Mouse (Mus musculus): ENCODE data around the gene Dst. TPM values are rescaled to one million over a fixed set of nuclear protein-coding genes. Genes with fewer than 3 reads are reported as not detected.

Gene Dst
- polyA plus RNA-seq (2016; fragmentation: Nextera tagmentation; extraction: Ambion mirVana), result 15.0 and 16.2 TPM in 2 replicates

DNA sequence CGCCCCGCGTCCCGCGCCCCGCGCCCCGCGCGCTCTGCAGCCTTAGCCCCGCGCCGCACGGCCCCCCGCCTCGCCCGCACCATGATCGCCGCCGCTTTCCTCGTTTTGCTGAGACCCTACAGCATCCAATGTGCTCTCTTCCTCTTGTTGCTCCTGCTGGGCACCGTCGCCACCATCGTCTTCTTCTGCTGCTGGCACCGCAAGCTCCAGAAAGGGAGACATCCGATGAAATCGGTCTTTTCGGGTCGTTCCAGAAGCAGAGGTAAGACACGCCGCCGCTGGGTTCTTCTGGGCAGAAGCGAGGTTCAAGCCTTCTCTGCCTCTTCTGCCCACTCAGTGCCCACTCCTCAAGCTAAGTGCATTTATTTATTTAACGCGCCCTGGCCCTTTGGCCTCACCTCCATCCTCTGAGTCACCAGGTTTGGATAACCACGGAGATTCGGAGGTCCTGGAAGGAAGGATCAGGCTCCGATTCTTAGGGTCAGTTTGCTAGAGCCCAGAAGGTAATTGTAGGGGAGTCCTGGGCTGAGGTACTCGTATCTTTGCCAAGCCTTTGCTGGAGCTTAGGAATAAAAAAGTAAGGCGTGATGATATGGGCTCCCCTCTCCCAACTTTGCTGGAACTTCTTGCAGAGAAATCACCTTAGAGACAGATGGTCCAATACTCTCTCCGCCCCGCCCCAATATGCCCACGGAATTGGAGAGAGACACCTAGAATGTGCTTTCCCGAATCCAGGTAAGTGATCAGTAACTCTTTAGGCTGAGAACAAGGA is at the start of gene Dst:
Dst (plus strand) TSS at position 35 of the 772 bp plus-strand sequence.
- no peak for DNase-seq (ENCODE audit: low spot score)

DNA sequence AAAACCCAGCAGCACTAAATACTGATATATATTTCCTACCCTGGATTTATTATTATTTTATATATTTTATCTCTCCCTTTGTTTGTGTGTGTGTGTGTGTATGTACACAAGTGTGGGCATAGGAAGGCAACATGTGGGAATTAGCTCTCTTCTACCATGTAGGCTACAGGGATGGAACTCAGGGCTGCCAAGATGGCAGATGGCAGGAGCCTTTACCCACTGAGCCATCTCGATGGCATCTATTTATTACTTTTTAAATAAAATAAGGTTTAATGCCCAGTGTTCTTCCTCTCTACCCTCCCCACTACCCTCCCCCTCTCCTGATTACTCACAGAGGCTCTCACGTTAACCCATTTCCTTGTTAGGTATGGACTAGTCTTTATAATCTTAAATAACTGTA is 39.0 kb upstream of the Dst start:
- no peaks in the 10 kb centered on the region for H3K9me3 ChIP-seq
- no peak overlapping the region for H3K4me3 ChIP-seq
- H3K4me1 ChIP-seq, result no peaks in the 10 kb centered on the region
- no peaks in the 10 kb centered on the region for H3K36me3 ChIP-seq
- DNase-seq (ENCODE audit: low spot score), result no peak
- no peaks in the 10 kb centered on the region for H3K27me3 ChIP-seq (ENCODE audit: insufficient read depth, poor library complexity, severe bottlenecking)
- no peak overlapping the region for H3K27ac ChIP-seq
- 85% methylated on average over 2 of the region's 2 CpGs for WGBS

More for the DNA sequence above, at the start of gene Dst:
- H3K4me3 ChIP-seq, result peak within 1 kb of the TSS; percentile 79
- H3K4me1 ChIP-seq, result peaks cover 21% of the 10 kb centered on the region
- H3K27ac ChIP-seq, result peak within 1 kb of the TSS; percentile 92
- H3K36me3 ChIP-seq, result no peaks in the 10 kb centered on the region
- H3K27me3 ChIP-seq (ENCODE audit: insufficient read depth, poor library complexity, severe bottlenecking), result peaks cover 34% of the 10 kb centered on the region
- H3K9me3 ChIP-seq, result no peaks in the 10 kb centered on the region
- WGBS, result 4% methylated on average over 42 of the region's 44 CpGs

DNA sequence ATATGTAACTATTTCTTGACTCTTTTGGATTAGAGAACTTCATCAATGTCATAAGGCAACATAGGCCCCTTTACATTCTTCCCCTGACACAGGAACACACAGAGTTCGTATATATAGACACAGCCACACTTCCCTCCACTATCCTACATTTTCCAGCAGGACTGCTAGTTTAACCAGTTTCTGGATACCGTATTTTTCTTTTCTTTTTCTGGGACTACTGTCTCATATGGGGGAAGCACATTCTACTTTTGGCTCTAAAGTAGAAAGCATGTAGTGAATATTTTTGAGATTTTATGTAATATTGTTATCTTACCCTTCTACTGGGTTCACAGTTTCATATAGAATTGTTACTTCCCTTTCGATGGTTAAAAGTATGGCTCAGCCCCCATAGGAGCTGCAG is 38.6 kb upstream of the Dst start:
- H3K36me3 ChIP-seq, result no peaks in the 10 kb centered on the region
- no peaks in the 10 kb centered on the region for H3K9me3 ChIP-seq
- DNase-seq (ENCODE audit: low spot score), result no peak
- H3K4me1 ChIP-seq, result no peaks in the 10 kb centered on the region
- WGBS, result 84% methylated on average over 3 of the region's 3 CpGs
- no peak overlapping the region for H3K27ac ChIP-seq
- H3K27me3 ChIP-seq (ENCODE audit: insufficient read depth, poor library complexity, severe bottlenecking), result no peaks in the 10 kb centered on the region
- no peak overlapping the region for H3K4me3 ChIP-seq

DNA sequence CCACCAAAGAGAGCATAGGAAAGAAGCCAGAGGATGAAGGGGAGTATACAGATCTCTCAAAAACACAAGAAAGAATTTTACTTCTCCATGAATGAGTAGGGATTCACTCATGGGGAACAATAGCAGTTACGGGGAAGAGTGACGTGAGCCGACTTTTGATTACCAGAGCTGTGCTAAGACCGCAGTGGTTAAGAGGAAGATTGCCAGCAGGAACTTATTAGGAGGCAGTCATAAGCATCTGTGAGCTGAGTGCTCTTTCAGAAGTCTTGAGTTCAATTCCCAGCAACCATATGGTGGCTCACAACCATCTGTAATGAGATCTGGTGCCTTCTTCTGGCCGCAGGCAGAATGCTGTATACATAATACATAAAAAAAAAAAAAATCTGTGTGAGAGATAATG is 34.5 kb upstream of the Dst start:
- no peak overlapping the region for H3K27ac ChIP-seq
- DNase-seq (ENCODE audit: low spot score), result no peak
- H3K4me3 ChIP-seq, result no peak overlapping the region
- H3K27me3 ChIP-seq (ENCODE audit: insufficient read depth, poor library complexity, severe bottlenecking), result no peaks in the 10 kb centered on the region
- no peaks in the 10 kb centered on the region for H3K4me1 ChIP-seq
- no peaks in the 10 kb centered on the region for H3K9me3 ChIP-seq
- 89% methylated on average over 5 of the region's 5 CpGs for WGBS
- no peaks in the 10 kb centered on the region for H3K36me3 ChIP-seq

DNA sequence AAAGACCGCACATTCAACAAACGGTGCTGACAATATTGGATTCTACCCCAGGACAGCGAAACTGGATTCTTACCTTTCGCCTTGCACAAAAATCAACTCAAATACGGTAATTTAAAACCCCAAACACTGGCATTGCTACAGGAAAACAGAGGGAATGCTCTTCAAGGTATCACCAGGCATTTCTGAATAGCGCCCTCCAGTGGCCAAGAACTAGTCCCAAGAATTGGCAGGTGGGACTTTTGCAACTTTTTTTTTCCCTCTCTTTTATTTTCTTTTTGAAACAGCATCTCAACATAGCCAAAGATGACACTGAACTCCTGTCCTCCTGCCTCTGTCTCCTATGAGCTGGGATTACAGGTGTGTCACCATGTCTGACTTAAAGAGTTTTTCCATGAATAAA is 32.3 kb upstream of the Dst start:
- 44% methylated on average over 6 of the region's 6 CpGs for WGBS
- no peaks in the 10 kb centered on the region for H3K4me1 ChIP-seq
- H3K9me3 ChIP-seq, result no peaks in the 10 kb centered on the region
- no peaks in the 10 kb centered on the region for H3K27me3 ChIP-seq (ENCODE audit: insufficient read depth, poor library complexity, severe bottlenecking)
- no peak for DNase-seq (ENCODE audit: low spot score)
- no peak overlapping the region for H3K4me3 ChIP-seq
- H3K36me3 ChIP-seq, result no peaks in the 10 kb centered on the region
- H3K27ac ChIP-seq, result no peak overlapping the region

DNA sequence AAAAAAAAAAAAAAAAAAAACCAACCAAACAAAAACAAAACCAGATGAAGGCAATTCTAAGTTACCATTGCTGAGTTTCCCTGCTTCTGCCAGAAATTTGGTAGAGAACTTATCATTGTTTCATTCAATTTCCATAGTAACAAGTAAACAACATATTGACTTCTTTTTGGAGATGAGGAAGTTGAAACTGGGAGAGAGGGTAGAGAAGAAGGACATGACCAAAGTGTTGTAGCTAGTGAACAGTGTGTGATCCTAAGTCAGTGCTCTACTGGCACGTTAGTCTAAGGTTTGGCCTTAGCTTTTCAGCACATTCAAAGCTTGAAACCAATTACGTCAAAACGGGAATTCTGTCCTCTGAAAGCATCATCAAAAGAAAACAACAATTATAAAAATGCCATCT is 31.6 kb upstream of the Dst start:
- H3K27ac ChIP-seq, result no peak overlapping the region
- H3K27me3 ChIP-seq (ENCODE audit: insufficient read depth, poor library complexity, severe bottlenecking), result no peaks in the 10 kb centered on the region
- H3K4me3 ChIP-seq, result no peak overlapping the region
- H3K9me3 ChIP-seq, result no peaks in the 10 kb centered on the region
- DNase-seq (ENCODE audit: low spot score), result no peak
- no peaks in the 10 kb centered on the region for H3K36me3 ChIP-seq
- 81% methylated on average over 3 of the region's 3 CpGs for WGBS
- H3K4me1 ChIP-seq, result no peaks in the 10 kb centered on the region

DNA sequence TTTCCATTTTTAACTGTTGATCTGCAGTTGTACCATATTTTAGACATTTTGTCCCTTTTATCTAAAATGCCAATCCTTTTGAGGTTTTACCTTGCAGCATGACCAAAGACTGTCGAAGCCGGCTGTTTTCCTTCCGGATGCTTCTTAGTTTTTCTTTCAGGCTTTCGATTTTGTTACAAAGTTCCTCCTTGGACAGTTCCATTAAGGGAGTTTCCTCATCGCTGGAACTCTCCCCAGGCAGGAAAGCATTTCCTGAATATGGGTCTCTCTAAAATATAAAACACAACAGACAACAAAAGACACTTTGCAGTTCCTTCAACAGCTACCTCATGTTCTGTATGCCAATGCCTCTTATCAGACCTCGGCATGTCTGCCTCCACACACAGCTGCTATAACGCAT is 29.9 kb upstream of the Dst start:
- WGBS, result 78% methylated on average over 7 of the region's 7 CpGs
- no peak overlapping the region for H3K27ac ChIP-seq
- H3K9me3 ChIP-seq, result no peaks in the 10 kb centered on the region
- H3K36me3 ChIP-seq, result no peaks in the 10 kb centered on the region
- no peaks in the 10 kb centered on the region for H3K4me1 ChIP-seq
- no peak for DNase-seq (ENCODE audit: low spot score)
- H3K4me3 ChIP-seq, result no peak overlapping the region
- H3K27me3 ChIP-seq (ENCODE audit: insufficient read depth, poor library complexity, severe bottlenecking), result no peaks in the 10 kb centered on the region

DNA sequence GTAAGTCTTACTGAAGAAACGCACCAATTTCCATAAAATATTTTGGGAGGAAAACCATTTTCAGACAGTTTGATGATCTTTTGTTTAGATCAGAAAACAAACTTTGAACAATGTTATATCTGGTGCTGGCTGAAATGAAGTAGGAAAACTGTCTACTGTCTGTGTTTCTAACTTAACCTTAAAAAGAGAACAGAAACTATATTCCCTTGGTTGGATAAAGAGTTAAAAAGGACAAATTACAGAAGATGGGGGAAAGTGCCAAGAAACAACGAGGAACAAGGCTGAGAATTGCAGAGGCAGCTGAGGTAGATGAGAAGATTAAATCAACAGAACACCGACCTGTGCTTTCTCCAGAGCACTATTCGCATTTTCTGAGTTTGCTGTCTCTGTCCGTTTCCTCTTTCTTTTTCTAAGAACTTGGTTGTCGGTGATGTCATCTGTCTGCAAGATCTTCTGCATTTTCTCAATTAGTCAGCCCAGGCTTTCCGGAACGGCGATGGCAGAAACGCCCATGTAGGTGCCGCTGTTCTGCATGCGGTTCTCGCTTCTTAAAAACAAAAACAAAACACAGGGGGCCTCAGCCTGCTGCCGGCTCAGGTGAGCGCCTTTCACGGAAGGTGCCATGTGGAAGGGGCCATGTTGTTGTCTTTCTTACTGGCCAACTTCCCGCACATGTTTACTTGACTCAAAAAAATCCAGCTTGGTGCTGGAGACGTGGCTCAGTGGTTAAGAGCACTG is 24.8 kb upstream of the Dst start:
- WGBS, result 12% methylated on average over 18 of the region's 18 CpGs
- Histone ChIP-seq H3K4me3 (peak overlapping the region; percentile 27), H3K9me3 (no peaks in the 10 kb centered on the region), H3K27me3 (ENCODE audit: insufficient read depth, poor library complexity, severe bottlenecking) (no peaks in the 10 kb centered on the region), H3K4me1 (no peaks in the 10 kb centered on the region), H3K36me3 (no peaks in the 10 kb centered on the region), H3K27ac (no peak overlapping the region)
- DNase-seq (ENCODE audit: low spot score), result no peak

DNA sequence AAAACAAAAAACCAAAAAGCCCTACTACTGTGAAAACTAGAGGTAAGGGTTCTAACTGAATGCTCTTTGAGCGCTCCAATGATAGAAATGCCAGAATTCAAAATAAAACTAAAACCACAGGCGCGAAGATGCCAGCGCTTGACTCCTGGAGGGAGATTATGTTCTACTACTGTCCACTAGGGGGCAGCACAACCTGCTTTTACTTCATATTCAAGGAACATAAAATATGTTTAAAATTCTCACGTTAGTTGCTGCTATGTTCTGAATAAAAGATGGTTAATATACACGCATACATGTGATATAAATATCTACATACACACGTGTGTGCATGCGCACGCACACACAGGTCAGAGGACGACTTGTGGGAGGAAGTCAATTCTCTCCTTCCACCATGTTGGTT is 15.2 kb upstream of the Dst start:
- H3K4me1 ChIP-seq, result peaks cover 15% of the 10 kb centered on the region; the same call in 1 of the 2 replicates
- DNase-seq (ENCODE audit: low spot score), result no peak
- no peaks in the 10 kb centered on the region for H3K36me3 ChIP-seq
- 53% methylated on average over 10 of the region's 10 CpGs for WGBS
- H3K27ac ChIP-seq, result no peak overlapping the region
- no peaks in the 10 kb centered on the region for H3K9me3 ChIP-seq
- no peaks in the 10 kb centered on the region for H3K27me3 ChIP-seq (ENCODE audit: insufficient read depth, poor library complexity, severe bottlenecking)
- H3K4me3 ChIP-seq, result no peak overlapping the region

DNA sequence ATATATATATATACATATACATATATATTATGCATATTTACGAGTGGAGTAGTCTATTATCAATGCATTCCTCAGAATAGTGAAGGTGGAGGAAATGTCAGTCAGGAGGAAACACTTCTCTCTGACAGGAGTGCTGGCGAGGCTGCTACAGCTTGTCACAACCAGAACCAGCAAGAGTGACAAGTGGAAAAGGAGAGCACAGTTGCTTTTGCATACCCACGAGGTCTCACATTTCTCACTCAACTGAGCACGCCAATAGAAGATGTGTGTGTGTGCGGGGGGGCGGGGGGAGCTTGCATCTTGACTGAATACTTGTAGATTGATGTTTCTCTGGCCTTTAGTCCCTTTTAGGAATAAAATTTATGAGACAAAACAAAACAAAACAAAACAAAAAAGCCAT is 11.9 kb upstream of the Dst start:
- WGBS, result 48% methylated on average over 6 of the region's 6 CpGs
- DNase-seq (ENCODE audit: low spot score), result no peak
- Histone ChIP-seq H3K36me3 (no peaks in the 10 kb centered on the region), H3K4me3 (no peak overlapping the region), H3K27me3 (ENCODE audit: insufficient read depth, poor library complexity, severe bottlenecking) (no peaks in the 10 kb centered on the region), H3K9me3 (no peaks in the 10 kb centered on the region), H3K27ac (peak overlapping the region; percentile 33; the same call in 1 of the 2 replicates), H3K4me1 (peaks cover 15% of the 10 kb centered on the region)

DNA sequence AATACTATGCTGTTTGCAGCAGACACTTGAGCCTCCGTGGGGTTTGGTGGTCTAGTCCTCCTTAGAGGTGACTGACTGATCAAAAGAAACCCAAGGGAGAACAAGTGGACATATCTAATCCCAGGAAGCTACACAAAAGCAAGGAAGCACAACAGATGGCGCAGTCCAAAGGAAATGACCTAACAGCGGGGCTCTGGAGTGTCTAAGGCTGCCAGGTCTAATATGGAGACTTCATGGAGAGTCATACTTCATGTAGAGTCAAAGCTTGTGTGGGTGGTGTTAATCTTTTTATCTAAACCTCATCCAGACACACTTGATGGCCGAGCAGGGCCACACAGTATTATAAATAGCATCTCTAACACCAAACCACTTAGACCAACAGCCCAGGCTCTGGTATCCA is 11.4 kb upstream of the Dst start:
- H3K9me3 ChIP-seq, result no peaks in the 10 kb centered on the region
- H3K27ac ChIP-seq, result peak overlapping the region; percentile 33; the same call in 1 of the 2 replicates
- peaks cover 15% of the 10 kb centered on the region for H3K4me1 ChIP-seq
- DNase-seq (ENCODE audit: low spot score), result no peak
- 55% methylated on average over 4 of the region's 4 CpGs for WGBS
- no peaks in the 10 kb centered on the region for H3K36me3 ChIP-seq
- no peaks in the 10 kb centered on the region for H3K27me3 ChIP-seq (ENCODE audit: insufficient read depth, poor library complexity, severe bottlenecking)
- no peak overlapping the region for H3K4me3 ChIP-seq

DNA sequence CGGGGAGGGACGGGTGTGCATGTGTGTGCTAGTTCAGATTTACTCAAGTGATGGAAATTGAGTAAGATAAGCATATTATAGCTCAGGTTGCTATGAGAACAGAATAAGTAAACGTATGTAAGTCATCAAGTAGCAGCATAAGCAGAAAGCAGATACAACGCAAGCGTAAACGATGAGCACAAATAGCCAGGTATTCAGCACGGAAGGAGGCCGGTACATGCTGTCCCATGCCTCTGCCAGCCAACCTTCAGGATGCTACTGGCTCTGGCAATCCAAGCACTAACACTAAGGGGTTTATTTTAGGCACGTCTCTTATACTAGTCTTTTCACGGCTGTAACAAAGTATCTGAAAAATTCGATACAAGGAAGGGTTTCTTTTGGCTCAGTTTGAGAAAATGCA is 10.6 kb upstream of the Dst start:
- H3K9me3 ChIP-seq, result no peaks in the 10 kb centered on the region
- no peaks in the 10 kb centered on the region for H3K27me3 ChIP-seq (ENCODE audit: insufficient read depth, poor library complexity, severe bottlenecking)
- no peak overlapping the region for H3K4me3 ChIP-seq
- no peak for DNase-seq (ENCODE audit: low spot score)
- 83% methylated on average over 11 of the region's 11 CpGs for WGBS
- H3K27ac ChIP-seq, result no peak overlapping the region
- peaks cover 15% of the 10 kb centered on the region for H3K4me1 ChIP-seq
- H3K36me3 ChIP-seq, result no peaks in the 10 kb centered on the region

DNA sequence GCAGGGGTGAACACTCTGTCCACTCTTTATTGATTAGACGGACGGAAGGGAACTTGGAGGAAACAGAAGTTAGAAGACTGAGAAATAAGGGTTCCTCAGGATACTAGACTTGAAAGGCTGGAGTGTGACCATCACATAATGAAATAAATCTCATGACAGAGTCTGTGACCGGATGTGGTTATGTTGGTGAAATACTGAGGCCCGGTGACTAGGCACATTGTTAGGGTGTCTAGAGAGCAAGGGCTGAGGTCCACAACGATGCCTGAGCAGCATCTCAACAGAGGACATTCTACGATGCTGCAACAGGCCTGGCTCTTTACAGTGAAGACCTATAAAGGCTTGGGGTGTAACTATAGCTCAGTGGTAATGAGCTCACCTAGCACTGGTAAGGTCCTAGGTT is 9.7 kb upstream of the Dst start:
- Histone ChIP-seq H3K4me3 (no peak overlapping the region), H3K27me3 (ENCODE audit: insufficient read depth, poor library complexity, severe bottlenecking) (no peaks in the 10 kb centered on the region), H3K36me3 (no peaks in the 10 kb centered on the region), H3K9me3 (no peaks in the 10 kb centered on the region), H3K27ac (no peak overlapping the region), H3K4me1 (peaks cover 16% of the 10 kb centered on the region)
- WGBS, result 86% methylated on average over 6 of the region's 6 CpGs
- DNase-seq (ENCODE audit: low spot score), result no peak

Measured in heart, embryonic 10.5 days (tissue).